Mouse (Mus musculus): ENCODE results near the gene Olfr1437. TPM values are rescaled to one million over a fixed set of nuclear protein-coding genes. Genes with fewer than 3 reads are reported as not detected.
"Not testable (repeated sequence)": the region's sequence is repeated elsewhere in the genome, so short reads cannot be mapped to it uniquely, and the experiment has no call there.

Olfr1437 gene
- not detected in 2 replicates for polyA plus RNA-seq (2016; fragmentation: Nextera tagmentation; extraction: Ambion mirVana)

GRCm38 (mm10) chr19:12325001-12325400 lies at the start of gene Olfr1437:
Olfr1437 (minus strand) TSS chr19:12325101.
- DNase-seq (ENCODE audit: low spot score), result no peak
- Histone ChIP-seq H3K4me1 (no peaks in the 10 kb centered on the region), H3K9me3 (no peaks in the 10 kb centered on the region), H3K27me3 (ENCODE audit: insufficient read depth, poor library complexity, severe bottlenecking) (no peaks in the 10 kb centered on the region), H3K4me3 (no peak within 1 kb of the TSS), H3K36me3 (no peaks in the 10 kb centered on the region), H3K27ac (no peak within 1 kb of the TSS)
- 69% methylated on average over 2 of the region's 2 CpGs for WGBS

DNA sequence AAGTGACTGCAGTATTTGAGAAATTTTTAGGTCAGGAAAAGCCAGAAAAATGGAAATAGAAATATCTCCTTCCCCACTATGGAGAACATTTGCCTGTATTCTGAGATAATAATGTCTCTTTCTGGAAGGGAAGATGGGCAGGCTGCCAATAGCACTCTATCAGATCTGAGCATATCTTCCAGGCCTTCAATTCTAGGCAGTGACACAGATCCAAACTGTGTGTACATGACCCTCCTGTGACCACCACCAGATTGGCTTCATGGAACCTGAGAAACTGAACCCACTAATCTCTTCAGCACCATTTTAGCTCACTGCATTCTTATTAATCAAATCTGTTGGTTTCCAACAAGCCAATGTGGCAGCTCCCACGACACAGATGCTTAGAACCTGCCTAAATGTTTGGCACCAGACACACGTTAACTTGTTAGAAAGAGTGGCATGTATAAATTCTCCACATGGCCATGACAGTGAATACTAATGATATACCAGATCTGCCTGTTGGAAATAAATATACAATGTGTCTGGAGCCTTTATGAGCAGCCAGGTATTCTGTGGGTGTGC lies 49.6 kb upstream of the Olfr1437 start:
- Histone ChIP-seq H3K4me1 (no peaks in the 10 kb centered on the region), H3K9me3 (no peaks in the 10 kb centered on the region), H3K4me3 (no peak overlapping the region), H3K36me3 (no peaks in the 10 kb centered on the region), H3K27me3 (ENCODE audit: insufficient read depth, poor library complexity, severe bottlenecking) (no peaks in the 10 kb centered on the region), H3K27ac (no peak overlapping the region)
- no peak for DNase-seq (ENCODE audit: low spot score)
- 74% methylated on average over 2 of the region's 2 CpGs for WGBS

GRCm38 (mm10) chr19:12373004-12373403 lies 48.1 kb upstream of the Olfr1437 start:
- no peak for DNase-seq (ENCODE audit: low spot score)
- WGBS, result 67% methylated on average over 3 of the region's 3 CpGs
- Histone ChIP-seq H3K9me3 (no peaks in the 10 kb centered on the region), H3K27me3 (ENCODE audit: insufficient read depth, poor library complexity, severe bottlenecking) (no peaks in the 10 kb centered on the region), H3K4me3 (no peak overlapping the region), H3K4me1 (no peaks in the 10 kb centered on the region), H3K36me3 (no peaks in the 10 kb centered on the region), H3K27ac (no peak overlapping the region)

- WGBS, result 75% methylated on average over 3 of the region's 3 CpGs
- Histone ChIP-seq H3K27me3 (ENCODE audit: insufficient read depth, poor library complexity, severe bottlenecking) (no peaks in the 10 kb centered on the region), H3K9me3 (no peaks in the 10 kb centered on the region), H3K27ac (no peak within 1 kb of the TSS), H3K4me3 (no peak within 1 kb of the TSS), H3K36me3 (no peaks in the 10 kb centered on the region), H3K4me1 (no peaks in the 10 kb centered on the region)
- no peak for DNase-seq (ENCODE audit: low spot score)
Measured at GRCm38 (mm10) chr19:12335810-12336209, 10.9 kb upstream of the Olfr1437 start, which contains the start of gene Olfr1438-ps1. Olfr1438-ps1 (minus strand) TSS chr19:12335910.

- 68% methylated on average over 1 of the region's 1 CpGs for WGBS
- not testable (repeated sequence) for H3K4me1 ChIP-seq; DNase-seq (ENCODE audit: low spot score); H3K27ac ChIP-seq; H3K36me3 ChIP-seq; H3K9me3 ChIP-seq; H3K27me3 ChIP-seq (ENCODE audit: insufficient read depth, poor library complexity, severe bottlenecking); H3K4me3 ChIP-seq
Measured at GRCm38 (mm10) chr19:12299030-12299429, 25.9 kb downstream of the Olfr1437 start, which contains the start of gene Olfr1436. Olfr1436 (minus strand) TSS chr19:12299130.

- Histone ChIP-seq H3K4me1 (no peaks in the 10 kb centered on the region), H3K27ac (no peak overlapping the region)
- no peak for DNase-seq (ENCODE audit: low spot score)
Measured at GRCm38 (mm10) chr19:12292979-12293378, 31.9 kb downstream of the Olfr1437 start.

DNA sequence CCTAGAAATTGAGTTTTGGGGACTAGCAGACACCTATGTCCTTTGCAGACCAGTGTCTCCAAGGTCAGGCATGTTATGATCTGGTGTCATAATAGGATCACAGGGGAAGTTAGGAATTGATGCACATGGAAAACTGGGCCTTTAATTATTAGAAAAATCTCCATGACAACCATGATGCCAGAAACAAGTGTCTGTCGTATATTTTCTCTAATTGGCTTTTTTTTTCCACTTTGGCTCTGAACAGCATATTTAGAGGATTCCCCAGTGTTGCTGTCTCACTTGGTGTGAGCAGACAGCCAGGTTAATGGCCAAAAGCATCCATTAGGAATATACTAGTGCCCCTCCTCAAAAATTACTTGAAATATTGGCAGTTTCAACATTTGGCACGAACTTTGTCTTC lies 45.3 kb downstream of the Olfr1437 start, which contains the start of gene Olfr1434:
Gene Olfr1434, plus strand, starts transcription at position 301 of the 400 bp plus-strand sequence.
- Histone ChIP-seq H3K4me3 (no peak within 1 kb of the TSS), H3K27ac (no peak within 1 kb of the TSS), H3K4me1 (no peaks in the 10 kb centered on the region), H3K36me3 (no peaks in the 10 kb centered on the region), H3K9me3 (no peaks in the 10 kb centered on the region), H3K27me3 (ENCODE audit: insufficient read depth, poor library complexity, severe bottlenecking) (no peaks in the 10 kb centered on the region)
- WGBS, result 66% methylated on average over 2 of the region's 2 CpGs
- no peak for DNase-seq (ENCODE audit: low spot score)

More at GRCm38 (mm10) chr19:12292979-12293378, 31.9 kb downstream of the Olfr1437 start:
- Histone ChIP-seq H3K27me3 (ENCODE audit: insufficient read depth, poor library complexity, severe bottlenecking) (no peaks in the 10 kb centered on the region), H3K4me3 (no peak overlapping the region), H3K36me3 (no peaks in the 10 kb centered on the region), H3K9me3 (no peaks in the 10 kb centered on the region)

Other genes starting within 250 kb of the Olfr1437 start
- not detected in 2 replicates for gene Olfr1425, start 247.4 kb downstream of the Olfr1437 start, polyA plus RNA-seq (2016; fragmentation: Nextera tagmentation; extraction: Ambion mirVana)
- not detected in 2 replicates for gene Olfr1426, start 233.1 kb downstream of the Olfr1437 start, polyA plus RNA-seq (2016; fragmentation: Nextera tagmentation; extraction: Ambion mirVana)
- gene Olfr1427, start 221.8 kb downstream of the Olfr1437 start, polyA plus RNA-seq (2016; fragmentation: Nextera tagmentation; extraction: Ambion mirVana), result not detected in 2 replicates
- not detected in 2 replicates for gene Olfr1428, start 209.2 kb downstream of the Olfr1437 start, polyA plus RNA-seq (2016; fragmentation: Nextera tagmentation; extraction: Ambion mirVana)
- gene Olfr76, start 201.9 kb downstream of the Olfr1437 start, polyA plus RNA-seq (2016; fragmentation: Nextera tagmentation; extraction: Ambion mirVana), result not detected in 2 replicates
- not detected in 2 replicates for gene Olfr1555-ps1, start 155.0 kb downstream of the Olfr1437 start, polyA plus RNA-seq (2016; fragmentation: Nextera tagmentation; extraction: Ambion mirVana)
- not detected in 2 replicates for gene Olfr1431, start 124.5 kb downstream of the Olfr1437 start, polyA plus RNA-seq (2016; fragmentation: Nextera tagmentation; extraction: Ambion mirVana)
- not detected in 2 replicates for gene Olfr1432, start 92.5 kb downstream of the Olfr1437 start, polyA plus RNA-seq (2016; fragmentation: Nextera tagmentation; extraction: Ambion mirVana)
- gene Olfr262, start 83.4 kb downstream of the Olfr1437 start, polyA plus RNA-seq (2016; fragmentation: Nextera tagmentation; extraction: Ambion mirVana), result not detected in 2 replicates
- not detected in 2 replicates for gene Olfr235, start 64.1 kb downstream of the Olfr1437 start, polyA plus RNA-seq (2016; fragmentation: Nextera tagmentation; extraction: Ambion mirVana)
- gene Olfr1434, start 45.2 kb downstream of the Olfr1437 start, polyA plus RNA-seq (2016; fragmentation: Nextera tagmentation; extraction: Ambion mirVana), result not detected in 2 replicates
- gene Olfr1436, start 26.0 kb downstream of the Olfr1437 start, polyA plus RNA-seq (2016; fragmentation: Nextera tagmentation; extraction: Ambion mirVana), result not detected in 2 replicates
- not detected in 2 replicates for gene Olfr1438-ps1, start 10.8 kb upstream of the Olfr1437 start, polyA plus RNA-seq (2016; fragmentation: Nextera tagmentation; extraction: Ambion mirVana)
- gene Olfr1440, start 62.2 kb upstream of the Olfr1437 start, polyA plus RNA-seq (2016; fragmentation: Nextera tagmentation; extraction: Ambion mirVana), result not detected in 2 replicates
- not detected in 2 replicates for gene Olfr1441, start 92.3 kb upstream of the Olfr1437 start, polyA plus RNA-seq (2016; fragmentation: Nextera tagmentation; extraction: Ambion mirVana)
- not detected in 2 replicates for gene Pfpl, start 102.8 kb upstream of the Olfr1437 start, polyA plus RNA-seq (2016; fragmentation: Nextera tagmentation; extraction: Ambion mirVana)
- 0.05 TPM in 1 of 2 replicates, not detected in the other for gene Mpeg1, start 135.7 kb upstream of the Olfr1437 start, polyA plus RNA-seq (2016; fragmentation: Nextera tagmentation; extraction: Ambion mirVana)
- 0.91 and 2.9 TPM in 2 replicates for gene Dtx4, start 176.4 kb upstream of the Olfr1437 start, polyA plus RNA-seq (2016; fragmentation: Nextera tagmentation; extraction: Ambion mirVana)
- 20.4 and 21.3 TPM in 2 replicates for gene Fam111a, start 220.6 kb upstream of the Olfr1437 start, polyA plus RNA-seq (2016; fragmentation: Nextera tagmentation; extraction: Ambion mirVana)